Mouse (Mus musculus): ENCODE measurements around the gene Synm. TPM values are rescaled to one million over a fixed set of nuclear protein-coding genes. Genes with fewer than 3 reads are reported as not detected.

Synm gene
- total RNA-seq, 2 experiments from 2014 or later = 5.5 to 5.6 TPM

GRCm38 (mm10) chr7:67749441-67750239 lies 9.9 kb downstream of the Synm start:
- no peak for DNase-seq

- no peak for DNase-seq
Measured at GRCm38 (mm10) chr7:67747731-67748305, 11.7 kb downstream of the Synm start.

- DNase-seq = peak; percentile 52
Measured at GRCm38 (mm10) chr7:67741706-67742105, 17.8 kb downstream of the Synm start.

- no peak for DNase-seq
Measured at GRCm38 (mm10) chr7:67740796-67741195, 18.7 kb downstream of the Synm start.

- no peak for DNase-seq
Measured at GRCm38 (mm10) chr7:67740382-67740781, 19.2 kb downstream of the Synm start.

- DNase-seq = no peak
Measured at GRCm38 (mm10) chr7:67732276-67732675, 27.3 kb downstream of the Synm start.

- no peak for DNase-seq
Measured at GRCm38 (mm10) chr7:67730431-67731110, 29.0 kb downstream of the Synm start.

GRCm38 (mm10) chr7:67728809-67729208 lies 30.7 kb downstream of the Synm start:
- no peak for DNase-seq

GRCm38 (mm10) chr7:67728203-67728602 lies 31.3 kb downstream of the Synm start:
- no peak for DNase-seq

- DNase-seq = no peak
Measured at GRCm38 (mm10) chr7:67725016-67725415, 34.5 kb downstream of the Synm start.

- DNase-seq = no peak
Measured at GRCm38 (mm10) chr7:67724536-67724935, 35.0 kb downstream of the Synm start.

- no peak for DNase-seq
Measured at GRCm38 (mm10) chr7:67722163-67722562, 37.4 kb downstream of the Synm start.

GRCm38 (mm10) chr7:67718804-67719203 lies 40.7 kb downstream of the Synm start:
- DNase-seq = peak; percentile 59

- no peak for DNase-seq
Measured at GRCm38 (mm10) chr7:67717520-67717919, 42.0 kb downstream of the Synm start.

- DNase-seq = no peak
Measured at GRCm38 (mm10) chr7:67716925-67717324, 42.6 kb downstream of the Synm start.

GRCm38 (mm10) chr7:67716213-67716878 lies 43.2 kb downstream of the Synm start:
- DNase-seq = no peak

- DNase-seq = peak; percentile 37
Measured at GRCm38 (mm10) chr7:67715176-67715575, 44.4 kb downstream of the Synm start.

GRCm38 (mm10) chr7:67713820-67714510 lies 45.6 kb downstream of the Synm start:
- peak; percentile 79 for DNase-seq

- no peak for DNase-seq
Measured at GRCm38 (mm10) chr7:67710216-67710615, 49.3 kb downstream of the Synm start.

GRCm38 (mm10) chr7:67708160-67708559 lies 51.4 kb downstream of the Synm start:
- no peak for DNase-seq

- no peak for DNase-seq
Measured at GRCm38 (mm10) chr7:67701252-67701914, 58.2 kb downstream of the Synm start.

GRCm38 (mm10) chr7:67700846-67701245 lies 58.7 kb downstream of the Synm start:
- peak; percentile 73 for DNase-seq
